Mouse (Mus musculus): Measurements from ENCODE around the gene Cyp19a1. TPM values are rescaled to one million over a fixed set of nuclear protein-coding genes. Genes with fewer than 3 reads are reported as not detected.
A peak's percentile ranks its signal among the peaks of the same experiment; 100 is the strongest.

Cyp19a1 gene
- polyA plus RNA-seq (2016; fragmentation: Nextera tagmentation; extraction: Ambion mirVana), result not detected in 2 replicates

DNA sequence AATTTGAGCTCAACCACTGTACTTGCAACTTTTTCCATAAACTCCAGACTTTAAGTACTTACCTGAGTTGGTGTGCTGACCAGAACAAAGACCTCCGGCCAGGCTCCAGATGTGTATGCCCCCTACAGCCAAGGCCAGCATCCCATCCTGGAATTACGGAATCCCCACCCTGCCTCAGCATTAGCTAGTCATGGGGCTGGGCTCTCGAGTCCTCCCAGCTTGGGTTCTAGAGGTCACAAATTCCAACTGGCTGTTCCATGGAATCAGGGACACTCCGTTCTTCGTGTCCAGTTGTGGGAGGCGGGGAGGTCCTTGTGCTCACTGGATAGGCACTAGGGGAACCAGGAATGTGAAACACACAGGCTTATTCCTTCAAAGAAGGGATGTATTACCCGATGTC is at the start of gene Cyp19a1:
Gene Cyp19a1 (minus strand): TSS at position 101 of the 400 bp plus-strand sequence.
- 90% methylated on average over 7 of the region's 7 CpGs for WGBS
- no peak within 1 kb of the TSS for H3K27ac ChIP-seq
- peaks cover 4% of the 10 kb centered on the region; the same call in 1 of the 2 replicates for H3K4me1 ChIP-seq
- H3K4me3 ChIP-seq, result no peak within 1 kb of the TSS
- no peak for DNase-seq (ENCODE audit: low spot score)
- no peaks in the 10 kb centered on the region for H3K9me3 ChIP-seq (replicated peaks)
- no peaks in the 10 kb centered on the region for H3K36me3 ChIP-seq
- no peaks in the 10 kb centered on the region for H3K27me3 ChIP-seq (ENCODE audit: low read depth, poor library complexity, severe bottlenecking)

DNA sequence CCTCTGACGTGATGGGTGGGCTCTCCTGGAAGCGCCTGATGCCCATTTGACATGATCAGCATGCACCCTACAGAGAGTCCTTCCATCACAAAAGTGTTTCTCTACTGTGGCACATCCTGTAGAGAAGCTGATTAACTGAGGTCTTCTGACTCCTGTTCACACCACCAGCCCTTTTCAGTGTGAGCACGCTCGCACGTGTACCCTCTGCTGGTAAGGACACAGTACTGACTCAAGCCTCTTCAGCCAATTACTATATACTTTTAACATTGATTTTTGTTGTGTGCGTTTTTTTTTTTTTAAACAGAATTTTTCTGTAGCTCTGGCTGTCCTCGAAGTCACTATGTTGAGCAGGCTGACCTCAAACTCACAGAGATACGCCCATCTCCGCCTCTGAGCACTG is 48.5 kb upstream of the Cyp19a1 start:
- Histone ChIP-seq H3K4me1 (peaks cover 24% of the 10 kb centered on the region), H3K27ac (no peak overlapping the region), H3K4me3 (no peak overlapping the region), H3K9me3 (replicated peaks) (no peaks in the 10 kb centered on the region), H3K27me3 (ENCODE audit: low read depth, poor library complexity, severe bottlenecking) (no peaks in the 10 kb centered on the region), H3K36me3 (no peaks in the 10 kb centered on the region)
- DNase-seq (ENCODE audit: low spot score), result no peak
- 77% methylated on average over 9 of the region's 9 CpGs for WGBS

DNA sequence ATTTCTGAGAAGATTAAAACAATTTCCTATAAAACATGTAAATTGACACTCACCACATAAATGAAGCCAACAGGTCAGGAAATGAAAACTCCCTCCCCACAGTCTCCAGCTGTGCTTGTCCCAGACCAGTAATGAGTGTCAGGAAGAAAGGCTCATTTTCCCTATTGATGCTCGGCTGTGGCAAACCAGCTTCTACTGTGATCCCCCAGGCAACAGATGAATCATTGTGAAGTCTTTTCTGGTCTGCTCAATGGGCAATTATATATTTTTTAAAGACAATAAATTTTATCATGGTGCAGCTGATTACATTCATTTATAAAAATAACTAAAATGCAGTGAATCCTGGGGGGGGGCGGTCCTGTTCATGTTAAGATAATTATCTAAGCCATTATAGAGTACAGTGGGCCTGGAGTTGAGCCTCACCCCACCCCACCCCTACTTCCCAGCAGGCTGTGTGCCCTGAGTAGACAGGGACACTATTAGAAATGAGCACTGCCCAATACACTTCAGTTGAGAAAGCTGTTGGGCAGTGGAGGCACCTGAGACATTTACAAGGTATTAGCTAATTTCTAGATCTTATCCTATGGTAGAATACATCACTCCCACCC is 40.9 kb upstream of the Cyp19a1 start:
- no peak overlapping the region for H3K4me3 ChIP-seq
- H3K9me3 ChIP-seq (replicated peaks), result no peaks in the 10 kb centered on the region
- no peaks in the 10 kb centered on the region for H3K27me3 ChIP-seq (ENCODE audit: low read depth, poor library complexity, severe bottlenecking)
- no peaks in the 10 kb centered on the region for H3K36me3 ChIP-seq
- no peak for DNase-seq (ENCODE audit: low spot score)
- H3K27ac ChIP-seq, result peak overlapping the region; percentile 44; the same call in 1 of the 2 replicates
- H3K4me1 ChIP-seq, result peaks cover 27% of the 10 kb centered on the region
- WGBS, result 35% methylated on average over 2 of the region's 2 CpGs

DNA sequence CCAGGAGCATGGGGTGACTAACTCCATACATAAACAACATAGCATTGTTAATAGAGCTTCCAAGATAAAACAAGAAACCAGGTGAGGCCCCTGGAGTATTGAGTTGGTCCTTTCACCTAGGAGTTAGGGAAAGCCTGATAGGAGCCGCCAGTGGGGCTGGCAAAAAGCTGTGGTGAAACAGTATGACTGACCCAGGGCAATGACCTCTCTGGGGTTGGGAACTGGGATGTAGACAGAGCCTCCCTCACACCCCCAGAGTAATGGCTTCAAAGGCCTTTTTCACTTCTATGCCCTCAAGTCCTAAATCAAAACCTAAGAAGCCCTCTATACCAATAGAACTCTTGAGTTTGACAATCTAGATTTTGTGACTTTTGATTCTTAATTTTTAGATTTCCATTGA is 40.3 kb upstream of the Cyp19a1 start:
- H3K27me3 ChIP-seq (ENCODE audit: low read depth, poor library complexity, severe bottlenecking), result no peaks in the 10 kb centered on the region
- peaks cover 27% of the 10 kb centered on the region for H3K4me1 ChIP-seq
- no peak for DNase-seq (ENCODE audit: low spot score)
- WGBS, result 51% methylated on average over 1 of the region's 1 CpGs
- no peak overlapping the region for H3K27ac ChIP-seq
- H3K4me3 ChIP-seq, result no peak overlapping the region
- no peaks in the 10 kb centered on the region for H3K9me3 ChIP-seq (replicated peaks)
- H3K36me3 ChIP-seq, result no peaks in the 10 kb centered on the region

DNA sequence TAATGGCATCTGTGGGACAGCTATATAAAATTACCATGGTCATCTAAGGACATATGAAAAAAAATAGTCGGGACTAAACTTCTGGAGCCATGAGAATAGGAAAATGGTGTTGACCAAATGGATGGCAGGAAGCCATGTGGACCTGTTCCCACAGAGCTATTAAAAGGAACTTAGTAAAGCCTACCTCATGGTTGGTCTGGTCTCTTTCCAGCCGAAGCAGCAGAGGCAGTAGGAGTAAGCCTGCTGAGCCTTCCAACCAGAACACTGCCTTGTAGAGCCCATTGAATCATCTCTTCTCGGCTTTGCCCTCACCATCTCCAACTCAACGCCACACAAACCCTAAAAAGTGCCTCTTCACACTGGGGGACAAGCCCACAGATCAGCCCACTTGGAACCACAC is 33.3 kb upstream of the Cyp19a1 start:
- no peaks in the 10 kb centered on the region for H3K4me1 ChIP-seq
- H3K27me3 ChIP-seq (ENCODE audit: low read depth, poor library complexity, severe bottlenecking), result no peaks in the 10 kb centered on the region
- H3K9me3 ChIP-seq (replicated peaks), result no peaks in the 10 kb centered on the region
- no peak overlapping the region for H3K4me3 ChIP-seq
- no peak overlapping the region for H3K27ac ChIP-seq
- DNase-seq (ENCODE audit: low spot score), result no peak
- no peaks in the 10 kb centered on the region for H3K36me3 ChIP-seq
- 88% methylated on average over 4 of the region's 4 CpGs for WGBS

DNA sequence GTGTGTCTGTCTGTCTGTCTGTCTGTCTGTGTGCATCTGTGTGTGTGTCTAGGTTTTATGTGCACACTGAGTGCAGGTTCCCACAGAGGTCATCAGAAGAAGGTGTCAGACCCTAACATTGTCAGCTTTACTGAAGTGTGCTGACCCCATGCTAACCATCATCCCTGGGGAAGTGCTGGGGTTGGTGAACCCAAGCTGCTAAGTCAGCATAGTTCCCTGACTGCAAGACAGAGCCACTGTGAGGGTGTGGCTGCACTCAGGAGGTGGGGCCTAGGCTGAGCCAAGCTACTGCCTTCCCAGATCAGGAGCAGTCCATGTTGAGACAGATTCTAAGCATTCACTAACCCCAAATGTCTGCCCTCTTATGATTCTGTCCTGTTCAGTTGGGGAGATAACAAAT is 31.9 kb upstream of the Cyp19a1 start:
- no peak overlapping the region for H3K4me3 ChIP-seq
- H3K27ac ChIP-seq, result no peak overlapping the region
- H3K9me3 ChIP-seq (replicated peaks), result no peaks in the 10 kb centered on the region
- no peaks in the 10 kb centered on the region for H3K4me1 ChIP-seq
- H3K27me3 ChIP-seq (ENCODE audit: low read depth, poor library complexity, severe bottlenecking), result no peaks in the 10 kb centered on the region
- no peaks in the 10 kb centered on the region for H3K36me3 ChIP-seq
- DNase-seq (ENCODE audit: low spot score), result no peak

DNA sequence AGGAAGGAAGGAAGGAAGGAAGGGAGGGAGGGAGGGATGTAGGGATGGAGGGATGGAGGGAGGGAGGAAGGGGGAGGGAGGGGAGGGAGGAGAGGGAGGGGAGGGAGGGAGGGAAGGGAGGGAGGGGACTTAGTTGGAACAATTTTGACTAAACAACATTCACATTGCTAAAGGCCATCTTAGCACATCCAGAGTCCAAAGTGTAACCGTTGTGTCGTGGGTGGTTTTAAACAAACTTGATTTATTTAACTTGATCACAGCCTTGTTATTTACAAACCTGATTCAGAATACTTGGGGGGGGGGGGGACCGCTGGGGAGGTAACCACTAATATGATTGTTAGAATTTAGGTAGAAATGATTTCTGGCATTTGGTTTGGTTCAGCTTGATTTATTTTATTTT is 31.5 kb upstream of the Cyp19a1 start:
- Histone ChIP-seq H3K4me3 (no peak overlapping the region), H3K4me1 (no peaks in the 10 kb centered on the region), H3K36me3 (no peaks in the 10 kb centered on the region), H3K27me3 (ENCODE audit: low read depth, poor library complexity, severe bottlenecking) (no peaks in the 10 kb centered on the region), H3K27ac (no peak overlapping the region), H3K9me3 (replicated peaks) (no peaks in the 10 kb centered on the region)
- DNase-seq (ENCODE audit: low spot score), result no peak
- WGBS, result 87% methylated on average over 3 of the region's 3 CpGs

DNA sequence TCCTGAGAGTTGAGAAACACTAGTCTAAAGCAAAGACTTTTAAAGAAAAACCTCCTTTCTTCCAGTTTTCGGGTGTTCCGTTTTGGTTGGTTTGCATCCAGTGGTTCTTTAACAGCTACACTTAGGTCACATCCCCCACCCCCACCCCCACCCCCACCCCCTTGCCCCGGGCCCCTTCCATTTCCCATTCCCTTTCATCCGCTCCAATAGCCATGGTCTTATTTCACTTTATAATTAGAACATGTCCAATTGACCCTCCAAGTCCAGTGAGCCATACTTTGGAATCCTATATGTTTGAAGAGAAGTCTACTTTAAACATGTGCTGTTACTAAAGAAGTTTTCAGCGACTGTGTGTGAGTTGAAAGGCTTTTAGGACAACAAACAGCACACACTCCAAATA is 19.9 kb upstream of the Cyp19a1 start:
- DNase-seq (ENCODE audit: low spot score), result no peak
- Histone ChIP-seq H3K4me1 (peaks cover 19% of the 10 kb centered on the region), H3K9me3 (replicated peaks) (no peaks in the 10 kb centered on the region), H3K27me3 (ENCODE audit: low read depth, poor library complexity, severe bottlenecking) (peaks cover 36% of the 10 kb centered on the region), H3K27ac (no peak overlapping the region), H3K36me3 (no peaks in the 10 kb centered on the region), H3K4me3 (no peak overlapping the region)
- WGBS, result 58% methylated on average over 5 of the region's 5 CpGs

DNA sequence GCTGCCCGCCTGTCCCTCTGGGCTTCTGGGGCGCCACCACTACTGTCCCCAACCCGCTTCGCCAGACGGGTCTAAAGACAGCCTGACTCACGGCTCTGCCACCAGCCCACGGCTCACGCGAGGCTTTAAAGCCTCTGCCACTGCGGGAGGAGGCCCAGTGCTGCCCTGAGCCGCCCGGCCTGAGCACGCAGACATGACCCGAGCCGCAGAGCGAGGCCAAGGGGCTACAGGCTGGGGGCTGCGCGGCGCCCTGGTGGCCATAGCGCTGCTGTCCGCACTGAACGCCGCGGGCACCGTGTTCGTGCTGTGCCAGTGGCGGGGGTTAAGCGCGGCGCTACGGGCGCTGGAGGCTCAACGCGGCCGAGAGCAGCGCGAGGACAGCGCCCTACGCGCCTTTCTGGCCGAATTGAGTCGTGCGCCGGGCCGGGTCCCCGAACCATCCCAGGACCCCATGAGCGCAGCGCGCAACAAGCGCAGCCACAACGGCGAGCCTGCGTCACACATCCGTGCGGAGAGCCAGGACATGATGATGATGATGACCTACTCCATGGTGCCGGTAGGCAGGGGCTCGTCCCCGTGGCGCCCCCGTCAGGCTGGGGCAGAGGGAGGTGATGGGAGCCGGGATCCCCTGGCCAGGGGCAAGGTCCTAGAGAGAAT is 18.5 kb upstream of the Cyp19a1 start, which contains the start of gene Gldn:
Gene Gldn (plus strand): TSS at position 156 of the 657 bp plus-strand sequence.
- peak; percentile 65 for DNase-seq (ENCODE audit: low spot score)
- Histone ChIP-seq H3K4me1 (peaks cover 22% of the 10 kb centered on the region), H3K27me3 (ENCODE audit: low read depth, poor library complexity, severe bottlenecking) (peaks cover 36% of the 10 kb centered on the region), H3K9me3 (replicated peaks) (no peaks in the 10 kb centered on the region), H3K27ac (peak within 1 kb of the TSS; percentile 80), H3K4me3 (peak within 1 kb of the TSS; percentile 56), H3K36me3 (no peaks in the 10 kb centered on the region)
- WGBS, result 3% methylated on average over 53 of the region's 61 CpGs

DNA sequence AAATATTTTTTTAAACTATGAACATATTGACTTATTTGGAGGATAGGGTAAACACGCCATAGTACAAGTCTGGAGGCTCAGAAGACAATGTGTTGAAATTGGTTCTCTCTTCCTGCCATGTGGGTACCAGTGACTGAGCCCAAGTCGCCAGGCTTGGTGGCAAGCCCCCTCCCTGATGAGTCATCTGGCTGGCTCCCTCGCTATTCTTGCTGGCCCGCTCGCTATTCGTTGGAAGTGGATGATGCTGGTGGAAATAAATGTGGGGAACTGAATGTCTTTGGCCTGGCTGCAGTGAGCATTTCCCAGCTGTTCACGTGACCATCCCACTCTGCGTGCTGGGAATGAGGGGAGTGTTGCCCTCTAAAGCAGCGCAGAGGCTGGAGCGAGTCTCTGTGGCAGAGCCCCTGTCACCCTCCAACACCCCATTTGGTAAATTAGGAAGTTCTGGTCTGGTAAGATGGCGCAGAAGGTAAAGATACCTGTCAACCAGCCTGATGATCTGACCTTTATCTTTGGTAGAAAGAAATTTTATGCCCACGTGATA is 11.2 kb upstream of the Cyp19a1 start:
- Histone ChIP-seq H3K9me3 (replicated peaks) (no peaks in the 10 kb centered on the region), H3K27me3 (ENCODE audit: low read depth, poor library complexity, severe bottlenecking) (peaks cover under 1% of the 10 kb centered on the region; the same call in 1 of the 2 replicates), H3K4me1 (peaks cover 4% of the 10 kb centered on the region; the same call in 1 of the 2 replicates), H3K27ac (no peak overlapping the region), H3K4me3 (no peak overlapping the region), H3K36me3 (no peaks in the 10 kb centered on the region)
- DNase-seq (ENCODE audit: low spot score), result no peak
- WGBS, result 89% methylated on average over 12 of the region's 12 CpGs

DNA sequence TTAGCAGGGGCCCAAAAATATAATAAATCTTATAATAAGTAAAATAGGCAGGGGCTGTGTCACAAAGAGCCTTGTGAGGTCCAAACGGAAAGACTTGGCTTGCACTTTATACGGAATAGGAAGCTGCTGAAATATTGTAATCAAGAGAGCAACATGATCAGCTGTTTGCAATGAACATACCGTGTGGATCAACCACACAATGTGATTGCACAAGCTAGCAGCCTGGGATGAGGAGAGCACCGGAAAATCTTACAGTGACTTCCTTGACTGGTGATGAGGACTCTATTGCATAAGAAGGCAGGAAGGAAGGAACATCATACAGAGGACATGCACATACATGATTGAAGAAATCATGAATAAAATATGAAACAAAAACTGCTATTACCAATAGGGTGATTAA is 7.4 kb upstream of the Cyp19a1 start:
- no peaks in the 10 kb centered on the region for H3K27me3 ChIP-seq (ENCODE audit: low read depth, poor library complexity, severe bottlenecking)
- H3K27ac ChIP-seq, result no peak overlapping the region
- 94% methylated on average over 4 of the region's 4 CpGs for WGBS
- no peaks in the 10 kb centered on the region for H3K4me1 ChIP-seq
- H3K9me3 ChIP-seq (replicated peaks), result no peaks in the 10 kb centered on the region
- H3K36me3 ChIP-seq, result no peaks in the 10 kb centered on the region
- no peak for DNase-seq (ENCODE audit: low spot score)
- H3K4me3 ChIP-seq, result no peak overlapping the region

DNA sequence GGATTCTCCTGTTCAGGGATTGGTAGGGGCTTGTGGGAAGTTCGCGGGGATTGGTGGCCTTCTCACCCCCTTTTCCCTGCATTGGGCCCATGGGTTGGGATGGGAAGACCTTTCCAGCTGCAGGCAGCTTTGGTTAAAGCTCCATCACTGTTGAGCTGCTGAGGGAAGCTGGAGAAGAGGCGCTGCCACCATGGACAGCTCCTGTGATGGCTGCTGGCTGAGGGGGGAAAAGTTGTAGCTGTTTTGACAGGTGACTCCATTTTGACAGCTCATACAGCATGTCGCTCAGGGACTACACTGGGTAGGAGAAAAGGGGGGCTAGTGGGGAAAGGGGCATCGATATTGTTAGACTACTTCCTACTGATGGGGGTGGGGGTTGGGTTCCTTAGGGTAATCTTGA is 3.0 kb upstream of the Cyp19a1 start:
- no peak overlapping the region for H3K4me3 ChIP-seq
- no peaks in the 10 kb centered on the region for H3K27me3 ChIP-seq (ENCODE audit: low read depth, poor library complexity, severe bottlenecking)
- no peaks in the 10 kb centered on the region for H3K4me1 ChIP-seq
- WGBS, result 40% methylated on average over 5 of the region's 5 CpGs
- no peaks in the 10 kb centered on the region for H3K36me3 ChIP-seq
- no peaks in the 10 kb centered on the region for H3K9me3 ChIP-seq (replicated peaks)
- H3K27ac ChIP-seq, result no peak overlapping the region
- DNase-seq (ENCODE audit: low spot score), result peak; percentile 61

DNA sequence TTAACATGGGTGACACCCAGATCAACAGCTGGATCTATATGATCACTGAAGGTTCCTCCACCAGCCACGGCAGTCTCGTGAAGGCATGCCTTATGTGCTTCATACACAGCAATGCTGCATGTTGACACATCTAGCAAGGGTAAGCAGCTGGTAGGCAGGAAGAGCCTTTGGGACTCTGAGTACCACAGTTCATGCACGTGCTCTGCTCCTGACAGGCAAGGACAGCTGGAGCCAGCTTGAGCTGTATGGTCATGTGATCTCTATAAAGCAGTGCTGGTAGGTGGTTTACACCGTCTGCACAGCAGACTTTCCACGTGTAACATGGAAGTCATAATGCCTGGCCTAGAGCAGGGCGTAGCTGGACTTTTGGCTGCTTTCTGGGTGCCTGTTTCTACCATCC is 2.1 kb upstream of the Cyp19a1 start:
- Histone ChIP-seq H3K27ac (no peak overlapping the region), H3K9me3 (replicated peaks) (no peaks in the 10 kb centered on the region), H3K27me3 (ENCODE audit: low read depth, poor library complexity, severe bottlenecking) (no peaks in the 10 kb centered on the region), H3K4me1 (no peaks in the 10 kb centered on the region), H3K36me3 (no peaks in the 10 kb centered on the region), H3K4me3 (no peak overlapping the region)
- WGBS, result 86% methylated on average over 6 of the region's 6 CpGs
- no peak for DNase-seq (ENCODE audit: low spot score)

All from limb, embryonic 10.5 days (tissue).